ENCODE assay signal across 17 mouse cellular contexts in the genomic region with DNA sequence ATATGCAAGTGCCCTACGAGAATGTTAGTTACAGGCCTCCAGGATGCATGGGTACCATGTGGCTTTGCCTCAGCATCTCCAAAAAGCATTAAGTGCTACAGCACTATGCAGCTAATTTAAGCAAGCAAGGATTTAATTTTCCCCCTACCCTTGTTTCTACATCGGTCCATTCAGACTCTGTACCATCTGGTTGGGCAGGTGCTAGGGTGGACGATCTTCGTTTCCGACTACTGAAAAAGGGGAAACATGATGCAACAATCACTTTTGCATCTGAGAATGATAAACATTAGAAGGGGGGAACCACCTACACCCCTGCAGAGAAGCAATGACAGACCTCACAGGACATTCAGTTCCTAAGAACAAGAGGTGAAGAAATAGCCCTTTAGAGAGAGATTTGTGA.
"Had no signal": no experiment of that assay in that cellular context is flagged by ENCODE, and none has a peak within 500 bp of the region (broad histone marks: within the 10 kb centered on the region; RNA-seq: fewer than 3 reads in every experiment).

No protein-coding gene starts in this region.

- H3K9me3 ChIP-seq: neural tube, embryonic 12.5 days; stomach, embryonic 15.5 days had no signal

- ATAC-seq: midbrain, embryonic 16.5 days had no signal

- H3K4me3 ChIP-seq: myocyte; neural tube, embryonic 12.5 days; stomach, embryonic 15.5 days had no signal

- H3K4me1 ChIP-seq: neural tube, embryonic 12.5 days; stomach, embryonic 15.5 days had no signal

- DNase-seq: lung, adult 18-20 months; lung, embryonic 14.5 days; lung, postnatal 10 days; lung, postnatal 4 days; midbrain, embryonic 14.5 days; retina, postnatal 1 day; right cerebral cortex, adult 18-20 months; right cerebral cortex, postnatal 25 days; right cerebral cortex, postnatal 4 days; spleen, adult 18-20 months; thymus, adult 2 months; thymus, postnatal 25 days; thymus, postnatal 4 days had no signal

- H3K27me3 ChIP-seq: neural tube, embryonic 12.5 days; stomach, embryonic 15.5 days had no signal
